Mouse (Mus musculus) urinary bladder, postnatal 14 days (tissue): Measurements from ENCODE around the gene Sgpp2.
A peak's percentile ranks its signal among the peaks of the same experiment; 100 is the strongest.

Experiments used
- DNase-seq: peaks from one replicate; pipeline ENCODE4 v3.0.0; 2021; ENCODE audit warnings: low spot score

The Sgpp2 gene

GRCm38 (mm10) chr1:78451070-78451854 is 141.1 kb downstream of the Sgpp2 start:
- no peak for DNase-seq

DNA sequence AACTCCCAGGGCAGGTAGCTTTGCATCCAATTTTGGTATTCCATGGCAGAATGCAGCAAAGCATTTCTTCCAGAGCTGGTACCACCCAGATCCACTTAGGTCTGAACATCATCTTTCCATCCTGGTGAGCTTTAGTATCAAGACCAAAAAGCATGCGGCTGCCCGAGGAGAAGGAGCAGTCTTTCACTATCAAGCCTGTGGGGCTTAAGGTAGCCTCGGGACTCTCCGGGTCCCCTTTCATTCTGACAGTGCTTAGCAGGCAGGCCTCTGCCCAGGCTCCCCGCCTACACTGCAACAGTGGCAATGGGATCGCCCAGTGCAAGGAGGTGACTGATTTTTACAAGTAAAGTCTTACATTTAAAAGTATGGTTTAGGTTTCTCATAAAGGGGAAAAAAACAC is 142.4 kb downstream of the Sgpp2 start:
- DNase-seq: no peak

- no peak for DNase-seq
Observed at GRCm38 (mm10) chr1:78453886-78454285, 143.7 kb downstream of the Sgpp2 start.

DNA sequence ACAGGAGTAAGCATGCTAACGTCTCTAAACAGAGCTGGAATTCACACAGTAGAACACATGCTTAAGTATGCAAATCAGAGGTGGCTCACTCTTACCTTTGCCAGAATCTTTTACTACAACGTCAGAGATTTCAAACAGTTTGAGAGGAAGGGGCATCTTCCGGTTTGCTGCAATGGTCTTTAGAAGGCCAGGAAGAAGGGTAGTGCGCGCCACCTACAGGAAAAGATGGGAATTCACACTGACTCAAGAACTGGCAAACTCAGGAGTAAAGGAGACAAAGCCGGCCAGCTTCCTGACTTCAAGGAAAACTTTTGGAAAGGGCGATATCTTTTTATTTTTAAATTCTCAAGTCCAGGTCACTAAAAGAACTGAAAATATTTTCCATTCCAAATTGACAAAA is 144.5 kb downstream of the Sgpp2 start:
- DNase-seq: peak; percentile 14
